In the genomic region with DNA sequence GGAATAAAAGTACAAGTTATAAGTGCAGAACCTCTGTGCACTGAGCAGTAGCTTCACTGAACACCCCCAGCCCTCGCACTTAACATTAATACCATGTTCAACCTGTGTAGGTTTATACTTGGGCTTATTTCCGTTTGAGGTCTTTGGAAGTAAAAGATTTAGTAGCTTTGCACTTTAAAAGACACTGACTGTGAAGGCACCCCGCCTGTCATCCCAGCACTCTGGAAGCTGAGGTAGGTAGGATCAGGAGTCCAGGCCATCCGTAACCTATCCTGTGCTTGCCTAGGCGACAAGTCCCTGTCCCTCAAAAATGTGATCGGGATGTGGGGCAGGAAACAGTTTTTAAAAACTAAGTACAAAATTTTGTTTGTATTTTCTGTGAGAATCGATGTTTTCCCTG, we compare ENCODE assay signal across 8 mouse cellular contexts. TPM values are rescaled to one million over a fixed set of nuclear protein-coding genes. Genes with fewer than 3 reads are reported as not detected.
DNase-seq lines count a peak whose midpoint lies in the region; ATAC-seq and TF ChIP-seq lines count a peak whose summit lies in the region.

No protein-coding gene starts in this region.

- DNase-seq in kidney, postnatal 10 days = no peak
- DNase-seq in embryonic facial prominence, embryonic 10.5 days (ENCODE audit: low spot score) = no peak
- no peak for DNase-seq in hindbrain, postnatal 0 days (ENCODE audit: low spot score)
- no peak for DNase-seq in midbrain, postnatal 0 days (ENCODE audit: low spot score)
- DNase-seq in right cerebral cortex, adult 2 months (ENCODE audit: low spot score in 2 of 2) = no peak
- no peak for DNase-seq in left cerebral cortex, adult 9 months (ENCODE audit: low spot score in 2 of 2)
- DNase-seq in left cerebral cortex, postnatal 4 days = no peak

- no peaks in the 10 kb centered on the region for H3K27me3 ChIP-seq in kidney, embryonic 16.5 days (ENCODE audit: insufficient read depth, low read length)
- H3K27me3 ChIP-seq in embryonic facial prominence, embryonic 10.5 days (replicated peaks; ENCODE audit: low read depth, poor library complexity, severe bottlenecking) = no peaks in the 10 kb centered on the region
- H3K27me3 ChIP-seq in hindbrain, postnatal 0 days (ENCODE audit: insufficient read depth, low read length) = no peaks in the 10 kb centered on the region
- H3K27me3 ChIP-seq in midbrain, postnatal 0 days (ENCODE audit: insufficient read depth, low read length) = no peaks in the 10 kb centered on the region

- H3K4me1 ChIP-seq in kidney, embryonic 16.5 days (ENCODE audit: insufficient read depth, low read length) = peaks cover 18% of the 10 kb centered on the region
- H3K4me1 ChIP-seq in embryonic facial prominence, embryonic 10.5 days = peaks cover 23% of the 10 kb centered on the region
- peaks cover 17% of the 10 kb centered on the region for H3K4me1 ChIP-seq in hindbrain, postnatal 0 days (ENCODE audit: insufficient read depth, low read length)
- peaks cover 5% of the 10 kb centered on the region; the same call in 1 of the 2 replicates for H3K4me1 ChIP-seq in midbrain, postnatal 0 days (ENCODE audit: insufficient read depth, low read length)

- ATAC-seq in kidney, embryonic 16.5 days (ENCODE audit: low FRiP score, low TSS enrichment) = no peak
- ATAC-seq in hindbrain, postnatal 0 days = no peak
- ATAC-seq in midbrain, postnatal 0 days (ENCODE audit: low FRiP score) = no peak

- peak overlapping the region; percentile 70 for H3K4me2 ChIP-seq in kidney, embryonic 16.5 days (replicated peaks; ENCODE audit: low read depth, low read length)
- peak overlapping the region; percentile 82 for H3K4me2 ChIP-seq in hindbrain, postnatal 0 days (ENCODE audit: low read depth, low read length)
- peak overlapping the region; percentile 79 for H3K4me2 ChIP-seq in midbrain, postnatal 0 days (ENCODE audit: low read depth, low read length, poor library complexity, severe bottlenecking)

- 43% methylated on average over 7 of the region's 7 CpGs for WGBS in kidney, embryonic 16.5 days
- WGBS in embryonic facial prominence, embryonic 10.5 days = 57% methylated on average over 7 of the region's 7 CpGs
- WGBS in hindbrain, postnatal 0 days = 48% methylated on average over 7 of the region's 7 CpGs
- WGBS in midbrain, postnatal 0 days = 54% methylated on average over 7 of the region's 7 CpGs

- no peak for TF ChIP-seq CTCF in hindbrain, postnatal 0 days (IDR thresholded peaks at IDR 0.05; ENCODE audit: low read depth)
- TF ChIP-seq CTCF in midbrain, postnatal 0 days (IDR thresholded peaks at IDR 0.05) = no peak

- H3K27ac ChIP-seq in kidney, embryonic 16.5 days (ENCODE audit: low read length) = no peak overlapping the region
- H3K27ac ChIP-seq in embryonic facial prominence, embryonic 10.5 days (replicated peaks) = 0 out of 2 replicates have a peak overlapping the region, but pooled peaks have one; percentile 96
- no peak overlapping the region for H3K27ac ChIP-seq in hindbrain, postnatal 0 days
- H3K27ac ChIP-seq in midbrain, postnatal 0 days (ENCODE audit: low read depth, low read length) = no peak overlapping the region

- H3K9me3 ChIP-seq in kidney, embryonic 16.5 days (ENCODE audit: low read length) = no peaks in the 10 kb centered on the region
- H3K9me3 ChIP-seq in embryonic facial prominence, embryonic 10.5 days = no peaks in the 10 kb centered on the region
- no peaks in the 10 kb centered on the region for H3K9me3 ChIP-seq in hindbrain, postnatal 0 days (ENCODE audit: low read length)
- no peaks in the 10 kb centered on the region for H3K9me3 ChIP-seq in midbrain, postnatal 0 days (ENCODE audit: low read length)

- intact Hi-C loops in left cerebral cortex, postnatal 4 days (cut with DNase I) = no loop called here

- H3K4me3 ChIP-seq in kidney, embryonic 16.5 days (ENCODE audit: low read length) = peak overlapping the region; percentile 86
- peak overlapping the region; percentile 95 for H3K4me3 ChIP-seq in embryonic facial prominence, embryonic 10.5 days
- peak overlapping the region; percentile 95 for H3K4me3 ChIP-seq in hindbrain, postnatal 0 days (ENCODE audit: low read length)
- peak overlapping the region; percentile 97 for H3K4me3 ChIP-seq in midbrain, postnatal 0 days (ENCODE audit: low read depth, low read length)

- peak overlapping the region; percentile 86 for H3K9ac ChIP-seq in kidney, embryonic 16.5 days (replicated peaks; ENCODE audit: low read length)
- H3K9ac ChIP-seq in hindbrain, postnatal 0 days (replicated peaks; ENCODE audit: low read length) = peak overlapping the region; percentile 98
- peak overlapping the region; percentile 91 for H3K9ac ChIP-seq in midbrain, postnatal 0 days (replicated peaks; ENCODE audit: low read length, poor library complexity, severe bottlenecking)

- H3K36me3 ChIP-seq in kidney, embryonic 16.5 days (ENCODE audit: insufficient read depth, low read length) = 0 out of 2 replicates have a peak, but pooled peaks cover 8% of the 10 kb centered on the region
- peaks cover 18% of the 10 kb centered on the region for H3K36me3 ChIP-seq in embryonic facial prominence, embryonic 10.5 days (replicated peaks)
- no peaks in the 10 kb centered on the region; the same call in 1 of the 2 replicates for H3K36me3 ChIP-seq in hindbrain, postnatal 0 days (ENCODE audit: insufficient read depth, low read length)
- H3K36me3 ChIP-seq in midbrain, postnatal 0 days (ENCODE audit: insufficient read depth, low read length) = peaks cover 1% of the 10 kb centered on the region; the same call in 1 of the 2 replicates

RNA-seq across cellular contexts. Expression of gene Rab5a, which starts 1.4 kb away (rescaled TPM):
- polyA plus RNA-seq in kidney, embryonic 16.5 days (2015; fragmentation: Nextera tagmentation; extraction: Ambion mirVana) = 69.8 and 75.4 TPM in 2 replicates
- polyA plus RNA-seq in embryonic facial prominence, embryonic 10.5 days (2016; fragmentation: Nextera tagmentation; extraction: Ambion mirVana) = 59.9 and 63.9 TPM in 2 replicates
- total RNA-seq in hindbrain, postnatal 0 days (2014; rRNA removed) = 64.4 and 80.8 TPM in 2 replicates
- polyA plus RNA-seq in hindbrain, postnatal 0 days (2015; fragmentation: Nextera tagmentation; extraction: Ambion mirVana) = 116 and 124 TPM in 2 replicates
- 98.9 and 112 TPM in 2 replicates for total RNA-seq in midbrain, postnatal 0 days (2014; rRNA removed)
- 101 and 112 TPM in 2 replicates for polyA plus RNA-seq in midbrain, postnatal 0 days (2015; fragmentation: Nextera tagmentation; extraction: Ambion mirVana)
- 100 to 1,000 TPM; 108 TPM for total RNA-seq in left cerebral cortex, postnatal 4 days (2021)

RNA-seq across cellular contexts. Expression of gene Efhb, which starts 17.3 kb away (rescaled TPM):
- polyA plus RNA-seq in kidney, embryonic 16.5 days (2015; fragmentation: Nextera tagmentation; extraction: Ambion mirVana) = 0.31 and 0.39 TPM in 2 replicates
- polyA plus RNA-seq in embryonic facial prominence, embryonic 10.5 days (2016; fragmentation: Nextera tagmentation; extraction: Ambion mirVana) = 0.49 and 0.50 TPM in 2 replicates
- total RNA-seq in hindbrain, postnatal 0 days (2014; rRNA removed) = 0.47 and 1.9 TPM in 2 replicates
- 0.76 and 1.3 TPM in 2 replicates for polyA plus RNA-seq in hindbrain, postnatal 0 days (2015; fragmentation: Nextera tagmentation; extraction: Ambion mirVana)
- 1.2 and 3.1 TPM in 2 replicates for total RNA-seq in midbrain, postnatal 0 days (2014; rRNA removed)
- polyA plus RNA-seq in midbrain, postnatal 0 days (2015; fragmentation: Nextera tagmentation; extraction: Ambion mirVana) = 0.66 and 1.0 TPM in 2 replicates
- under 1 TPM; 0.80 to 0.93 TPM for total RNA-seq in left cerebral cortex, postnatal 4 days (2021)

RNA-seq across cellular contexts. Expression of gene Pp2d1, which starts 58.8 kb away (rescaled TPM):
- polyA plus RNA-seq in kidney, embryonic 16.5 days (2015; fragmentation: Nextera tagmentation; extraction: Ambion mirVana) = 0.30 and 0.37 TPM in 2 replicates
- 0.29 and 0.49 TPM in 2 replicates for polyA plus RNA-seq in embryonic facial prominence, embryonic 10.5 days (2016; fragmentation: Nextera tagmentation; extraction: Ambion mirVana)
- not detected in 2 replicates for total RNA-seq in hindbrain, postnatal 0 days (2014; rRNA removed)
- 0.21 TPM in 2 replicates for polyA plus RNA-seq in hindbrain, postnatal 0 days (2015; fragmentation: Nextera tagmentation; extraction: Ambion mirVana)
- total RNA-seq in midbrain, postnatal 0 days (2014; rRNA removed) = not detected in 2 replicates
- 0.26 and 0.42 TPM in 2 replicates for polyA plus RNA-seq in midbrain, postnatal 0 days (2015; fragmentation: Nextera tagmentation; extraction: Ambion mirVana)
- not detected for total RNA-seq in left cerebral cortex, postnatal 4 days (2021)
